Mouse (Mus musculus) monocyte, adult 2 months (primary cell): ENCODE results near the gene 1700037C18Rik.
A peak's percentile ranks its signal among the peaks of the same experiment; 100 is the strongest.

Experiments used
- DNase-seq, 2 experiments: peaks; one replicate each; pipeline ENCODE4 v3.0.0; 2022; ENCODE audit warnings: low spot score in 2 of 2, low read depth in 1 of 2

1700037C18Rik gene

DNA sequence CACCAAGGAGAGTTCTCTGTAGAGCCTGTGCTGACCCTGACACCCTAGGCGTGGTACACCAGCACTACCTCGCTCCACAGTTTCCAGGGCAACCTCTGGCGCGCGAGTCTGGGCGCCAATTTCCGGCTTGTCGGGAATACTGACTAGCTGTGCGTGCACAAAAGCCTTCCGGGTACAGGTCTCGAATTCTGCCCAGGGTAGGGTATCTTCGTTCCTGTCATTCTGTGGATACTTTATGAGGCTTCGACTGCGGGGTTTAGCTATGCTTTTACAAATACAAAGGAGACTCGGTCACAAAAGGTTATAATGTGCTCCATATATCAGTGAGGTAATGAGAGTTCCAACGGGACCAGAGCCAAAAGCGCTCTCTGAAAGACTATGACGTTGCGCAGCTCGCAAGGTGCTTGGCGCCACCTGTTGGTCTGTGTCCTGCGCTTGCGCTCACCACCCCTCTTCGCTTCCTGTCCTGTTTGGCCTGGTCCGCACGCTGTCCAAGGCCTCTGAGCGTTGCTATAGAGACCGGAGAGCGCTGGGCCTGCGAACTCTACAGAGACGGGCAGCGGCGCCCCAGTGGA lies at the start of gene 1700037C18Rik, which contains the start of gene Cluap1:
1700037C18Rik (minus strand) TSS at position 153 of the 575 bp plus-strand sequence.
Cluap1 (plus strand) TSS at position 265 of the 575 bp plus-strand sequence.
- DNase-seq = peak; percentile 70 to 81

DNA sequence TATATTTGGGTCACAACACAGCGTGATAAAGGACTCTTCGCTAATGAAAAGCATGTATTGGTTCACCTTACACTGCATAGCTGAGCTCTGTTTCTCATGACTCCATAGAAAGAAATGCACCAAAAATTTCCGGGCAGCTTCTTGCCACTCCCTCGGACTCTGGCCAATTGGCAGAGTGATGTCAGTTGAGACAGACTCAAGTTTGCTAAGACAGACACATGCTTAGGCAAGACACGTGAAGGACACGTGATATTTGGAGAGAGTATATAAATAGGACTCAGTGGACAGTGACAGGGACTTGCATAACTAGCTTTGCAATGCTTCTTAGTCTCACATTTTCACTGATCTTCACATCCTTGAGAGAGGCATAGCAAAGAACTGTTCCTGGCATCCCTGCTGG lies 47.9 kb upstream of the 1700037C18Rik start:
- DNase-seq = no peak

DNA sequence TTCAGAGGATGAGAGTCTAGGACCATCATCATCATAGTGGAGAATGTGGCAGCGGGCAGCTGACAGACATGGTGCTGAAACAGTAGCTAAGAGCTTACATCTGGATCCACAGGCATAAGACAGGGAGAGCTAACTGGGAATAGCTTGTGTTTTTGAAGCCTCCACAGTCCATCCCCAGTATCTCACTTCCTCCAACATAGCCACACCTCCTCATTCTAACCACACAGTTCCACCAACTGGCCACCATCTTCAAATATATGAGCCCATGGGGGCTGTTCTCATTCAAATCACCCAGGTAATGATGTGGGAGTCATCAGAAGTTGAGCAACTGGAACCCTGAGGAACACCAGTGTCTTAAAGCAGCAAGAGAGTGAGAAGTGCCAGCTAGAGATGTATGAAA lies 42.7 kb upstream of the 1700037C18Rik start:
- DNase-seq = no peak

DNA sequence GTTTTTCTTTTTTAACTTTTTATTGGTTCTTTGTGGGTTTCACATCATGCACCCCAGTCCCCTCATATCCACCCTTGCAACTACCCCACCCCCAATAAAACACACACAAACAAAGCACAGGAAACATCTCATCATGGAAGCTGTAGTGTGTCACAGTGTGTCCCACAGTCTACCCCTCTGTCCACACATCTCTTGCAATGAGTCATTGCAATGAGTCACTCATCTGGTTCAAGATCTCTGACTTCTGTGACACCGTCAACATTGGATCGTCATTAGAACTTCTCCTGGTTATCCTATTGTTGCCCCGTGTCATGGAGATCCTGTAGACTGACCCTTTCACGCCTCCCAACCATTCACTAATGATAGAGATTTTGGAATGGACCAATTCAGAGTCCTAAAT lies 26.2 kb upstream of the 1700037C18Rik start:
- DNase-seq = no peak

DNA sequence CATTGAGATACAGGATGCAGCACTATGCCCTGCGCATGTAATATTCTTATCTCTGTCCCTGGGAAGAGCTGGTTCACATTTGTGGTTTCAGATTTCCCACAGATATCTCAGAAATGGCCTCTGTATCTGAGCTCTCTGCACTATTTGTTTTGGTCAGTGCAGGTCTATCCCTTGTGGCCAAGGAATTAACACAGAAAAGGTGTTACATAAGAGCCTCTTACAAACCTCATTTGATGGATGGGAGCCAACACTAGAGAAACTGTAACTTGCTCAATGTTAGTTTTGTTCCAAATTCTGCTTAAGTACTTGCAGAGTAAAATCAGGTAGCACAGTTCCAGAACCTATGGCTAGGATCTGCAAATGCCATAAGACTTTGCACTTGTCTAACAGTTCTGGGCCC lies 25.6 kb upstream of the 1700037C18Rik start:
- DNase-seq = no peak

DNA sequence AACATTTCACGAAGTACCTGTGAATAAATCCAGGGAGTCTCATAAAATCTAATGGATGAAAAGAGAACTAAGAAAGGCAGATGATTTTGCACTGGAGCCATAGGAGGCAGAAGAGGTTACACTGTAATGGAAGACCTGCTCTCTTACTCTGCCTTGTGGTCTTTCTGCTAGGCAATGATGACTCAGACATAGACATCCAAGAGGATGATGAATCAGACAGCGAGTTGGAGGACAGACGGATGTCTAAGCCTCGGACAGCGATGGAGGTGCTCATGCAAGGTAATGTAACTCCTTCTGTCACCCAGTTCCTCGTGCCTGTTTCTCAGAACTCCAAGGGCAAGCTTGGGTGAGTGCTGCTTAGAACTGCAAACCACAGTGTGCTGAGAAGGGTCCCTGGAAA lies 25.0 kb upstream of the 1700037C18Rik start:
- no peak for DNase-seq

DNA sequence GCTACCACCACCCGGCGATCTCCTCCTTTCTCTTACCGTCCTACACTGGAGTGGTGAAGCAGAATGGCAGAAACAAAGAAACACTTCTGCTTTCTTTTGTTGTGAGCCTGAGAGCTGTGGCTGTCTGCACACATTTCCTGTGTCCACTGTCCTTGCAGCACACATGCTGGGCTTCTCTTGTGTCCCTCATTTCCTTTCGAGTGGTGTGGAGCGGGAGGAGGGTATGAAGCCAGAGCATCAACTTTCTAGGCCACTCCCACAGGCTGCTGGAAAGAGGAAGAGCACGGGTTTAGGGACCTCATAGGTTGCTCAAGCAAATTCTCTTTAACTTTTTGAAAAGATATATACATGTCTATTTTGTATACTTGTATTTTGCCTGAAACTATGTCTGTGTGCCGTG lies 20.7 kb upstream of the 1700037C18Rik start:
- peak; percentile 31 to 32 for DNase-seq

DNA sequence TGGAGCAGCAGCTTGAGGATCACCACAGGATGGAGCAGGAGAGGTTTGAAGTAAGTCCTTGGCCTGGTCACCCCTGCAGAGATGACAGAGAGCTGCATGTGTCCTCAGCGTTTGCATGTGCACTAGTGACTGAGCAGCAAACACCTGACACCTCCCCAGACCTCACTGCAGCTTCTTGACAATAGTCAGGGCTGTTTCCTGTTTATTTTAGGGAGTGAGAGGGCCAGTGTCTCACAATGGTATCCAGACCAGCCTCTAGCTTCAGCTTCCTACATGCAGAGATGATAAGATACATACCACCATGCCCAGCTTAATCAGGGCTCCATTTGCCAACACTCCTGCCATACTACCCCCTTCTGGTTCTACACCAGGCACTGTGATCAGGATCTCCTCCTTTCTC lies 20.1 kb upstream of the 1700037C18Rik start:
- DNase-seq = no peak

DNA sequence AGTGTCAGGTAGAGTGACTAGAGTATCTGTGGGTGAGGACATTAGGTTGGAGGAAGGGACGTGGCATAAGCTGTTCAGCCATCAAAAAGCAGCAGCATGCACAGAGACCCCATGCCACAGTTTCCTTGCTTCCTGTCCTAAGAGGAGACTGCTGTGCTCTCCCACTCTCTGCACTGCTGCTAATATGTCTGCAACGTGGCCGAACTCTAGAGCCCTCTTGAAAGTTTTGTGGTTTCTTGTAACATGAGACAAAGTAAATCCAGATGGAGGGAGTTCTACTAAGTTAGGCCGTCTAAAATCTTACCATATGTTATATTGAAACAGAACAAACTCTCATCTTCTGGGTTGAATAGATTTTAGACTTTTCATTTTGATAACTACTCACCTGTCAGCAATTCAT lies 15.5 kb upstream of the 1700037C18Rik start:
- DNase-seq = no peak

DNA sequence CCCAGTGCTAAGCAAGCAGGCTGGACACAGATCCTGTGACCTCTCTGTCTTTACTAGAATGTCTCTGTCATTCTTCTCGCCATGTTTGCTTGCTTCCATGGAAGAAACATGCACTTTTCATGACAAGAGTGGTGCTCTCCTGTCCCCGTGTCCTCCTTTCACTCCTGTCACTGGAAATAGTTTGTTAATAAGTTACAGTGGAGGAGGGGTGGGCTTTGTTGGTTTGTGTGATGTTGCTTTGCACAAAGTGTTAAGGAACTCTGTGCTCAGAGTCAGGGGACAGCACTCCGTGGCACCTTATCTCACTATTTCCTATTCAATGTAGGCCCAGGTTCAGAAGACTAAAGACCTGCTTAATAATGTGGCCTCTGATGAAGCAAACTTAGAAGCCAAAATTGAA lies 15.0 kb upstream of the 1700037C18Rik start:
- DNase-seq = no peak

DNA sequence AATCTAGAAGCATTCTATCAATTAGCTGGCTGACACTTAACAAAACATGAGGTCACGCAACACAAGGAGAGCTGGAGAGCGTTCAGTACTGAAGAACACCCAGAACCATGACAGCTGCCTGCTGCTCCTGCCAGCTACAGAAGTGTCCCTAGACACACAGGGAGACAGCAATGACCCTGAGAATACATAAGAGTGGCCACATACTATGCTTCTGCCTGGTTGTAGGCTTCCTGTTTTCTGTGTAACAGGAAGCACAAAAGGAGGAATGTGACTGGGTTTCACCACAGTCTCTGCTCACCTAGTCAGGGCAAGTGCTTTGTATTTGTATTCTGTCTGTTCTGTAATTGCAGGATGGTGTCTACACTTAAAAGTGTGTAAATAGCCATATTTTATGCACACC lies 12.3 kb upstream of the 1700037C18Rik start:
- DNase-seq = no peak

DNA sequence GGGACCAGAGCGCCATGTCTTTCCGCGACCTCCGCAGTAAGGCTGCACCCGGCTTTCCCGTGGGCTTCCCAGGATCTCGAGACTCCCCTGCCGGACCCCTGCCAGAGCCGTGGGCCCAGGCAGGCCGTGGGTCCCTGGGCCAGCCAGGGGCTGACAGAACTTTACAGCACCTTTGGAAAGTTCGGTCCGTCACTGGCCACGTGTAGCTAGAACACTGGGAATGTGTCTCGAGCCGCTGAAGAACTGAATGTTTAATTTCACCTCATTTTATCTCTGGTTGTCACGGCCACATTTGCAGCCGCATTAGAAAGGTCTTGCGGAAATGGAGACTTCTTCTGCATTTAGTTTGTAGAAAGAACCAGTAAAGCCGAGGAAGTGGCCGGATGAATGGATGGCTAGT lies 629 bp upstream of the 1700037C18Rik start:
- no peak for DNase-seq

DNA sequence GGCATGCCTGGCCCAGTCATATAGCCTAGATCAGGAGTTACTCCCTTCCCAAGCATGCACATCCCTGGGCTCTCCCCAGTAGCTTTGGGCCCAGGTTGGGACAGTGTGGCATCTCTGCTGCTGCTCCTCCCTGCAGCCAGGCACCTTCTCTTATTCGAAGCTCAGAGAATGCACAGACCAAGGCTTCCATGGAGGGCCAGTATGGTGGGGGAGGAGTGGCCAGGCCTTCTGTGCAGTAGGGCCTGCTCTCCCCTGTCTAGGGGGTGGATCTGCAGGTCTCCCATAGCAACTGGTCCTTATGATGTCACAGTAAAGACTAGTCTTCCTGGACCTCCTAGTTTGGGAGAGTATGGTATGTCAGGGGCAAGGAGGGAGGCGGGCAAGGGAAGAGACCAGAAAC lies 1.0 kb downstream of the 1700037C18Rik start:
- DNase-seq = no peak

DNA sequence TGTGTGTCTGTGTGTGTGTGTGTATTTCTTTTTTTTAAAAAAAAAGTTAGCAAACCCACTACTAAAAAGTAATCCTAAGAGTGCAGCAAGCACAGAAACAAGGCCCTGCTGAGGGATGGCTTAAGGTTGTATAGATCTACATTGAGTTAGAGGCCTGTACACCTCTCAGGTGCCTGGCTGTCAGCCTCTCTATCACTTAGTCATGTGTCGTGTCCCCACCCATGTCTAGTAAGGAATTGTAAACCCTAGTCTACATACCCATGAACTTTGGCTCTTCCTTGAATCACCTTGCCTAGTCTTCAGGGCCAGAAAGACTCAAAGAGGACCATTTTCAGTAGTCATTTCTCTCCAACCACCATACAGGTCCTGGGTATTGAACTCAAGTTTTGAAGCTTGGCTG lies 11.9 kb downstream of the 1700037C18Rik start:
- no peak for DNase-seq

DNA sequence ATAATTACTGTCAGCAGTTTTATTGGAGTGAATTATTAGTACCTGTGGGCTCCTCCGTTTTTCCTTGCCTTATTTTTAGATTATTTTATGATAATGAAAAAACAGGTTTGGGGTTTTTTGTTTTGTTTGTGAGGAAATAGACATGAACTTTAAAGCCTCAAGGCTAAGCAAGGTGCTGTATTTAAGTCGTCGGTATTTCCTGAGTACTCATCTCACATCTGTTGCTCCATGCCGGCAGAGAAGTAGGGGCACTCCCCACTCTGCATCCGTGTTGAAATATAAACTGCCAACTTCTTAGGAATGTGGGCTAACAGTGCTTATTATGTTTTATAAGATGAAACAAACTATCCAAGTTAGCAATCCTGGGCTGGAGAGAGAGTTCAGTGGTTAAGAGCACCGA lies 12.4 kb downstream of the 1700037C18Rik start:
- no peak for DNase-seq

DNA sequence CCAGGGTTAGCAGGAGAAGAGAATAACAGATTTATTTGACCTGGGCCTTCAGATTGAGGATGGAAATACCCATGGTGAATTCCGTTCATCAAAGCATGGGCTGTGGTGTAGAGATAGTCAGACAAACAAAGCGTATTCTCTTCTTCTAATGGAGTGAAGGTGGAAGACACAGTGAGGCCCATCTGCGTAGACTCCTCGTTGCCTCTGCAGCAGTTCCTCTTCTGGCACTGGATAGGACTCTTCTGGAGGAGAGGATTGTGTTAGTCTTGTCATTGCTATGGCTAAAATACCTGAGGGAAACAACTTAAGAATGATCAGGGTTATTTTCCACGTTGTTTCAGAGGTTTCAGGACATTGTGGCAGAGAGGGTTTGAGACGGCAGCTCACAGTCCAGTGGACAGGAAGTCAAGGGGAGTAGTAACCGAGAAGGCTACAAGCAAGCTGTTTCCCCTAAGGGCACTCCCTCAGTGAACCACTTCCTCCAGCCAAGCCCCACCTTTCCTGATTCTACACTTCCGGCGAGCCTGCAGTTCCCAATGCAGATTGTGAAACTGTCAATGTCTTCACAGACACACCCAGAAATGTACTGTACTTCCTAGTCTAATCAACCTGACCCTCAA lies 13.2 kb downstream of the 1700037C18Rik start:
- peak; percentile 57 to 59 for DNase-seq

DNA sequence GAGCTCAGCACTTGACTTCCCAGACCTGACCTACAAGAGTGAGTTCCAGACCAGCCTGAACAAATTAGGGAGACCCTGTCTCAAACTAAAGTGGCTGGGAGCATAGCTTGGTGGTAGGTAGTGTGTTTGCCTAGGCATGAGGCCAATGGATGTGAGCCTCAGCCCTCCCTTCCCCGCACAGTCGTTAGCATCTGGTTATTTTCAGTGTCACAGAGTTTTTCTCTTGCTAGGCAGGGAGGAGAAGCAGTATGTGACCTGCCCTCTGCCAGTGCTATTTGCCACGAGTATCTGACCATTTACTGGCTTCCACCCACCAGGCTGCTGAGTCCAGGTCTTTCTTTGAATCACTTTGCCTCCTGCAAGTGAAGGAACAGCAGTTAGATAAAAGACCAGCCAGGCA lies 14.8 kb downstream of the 1700037C18Rik start:
- DNase-seq = no peak

DNA sequence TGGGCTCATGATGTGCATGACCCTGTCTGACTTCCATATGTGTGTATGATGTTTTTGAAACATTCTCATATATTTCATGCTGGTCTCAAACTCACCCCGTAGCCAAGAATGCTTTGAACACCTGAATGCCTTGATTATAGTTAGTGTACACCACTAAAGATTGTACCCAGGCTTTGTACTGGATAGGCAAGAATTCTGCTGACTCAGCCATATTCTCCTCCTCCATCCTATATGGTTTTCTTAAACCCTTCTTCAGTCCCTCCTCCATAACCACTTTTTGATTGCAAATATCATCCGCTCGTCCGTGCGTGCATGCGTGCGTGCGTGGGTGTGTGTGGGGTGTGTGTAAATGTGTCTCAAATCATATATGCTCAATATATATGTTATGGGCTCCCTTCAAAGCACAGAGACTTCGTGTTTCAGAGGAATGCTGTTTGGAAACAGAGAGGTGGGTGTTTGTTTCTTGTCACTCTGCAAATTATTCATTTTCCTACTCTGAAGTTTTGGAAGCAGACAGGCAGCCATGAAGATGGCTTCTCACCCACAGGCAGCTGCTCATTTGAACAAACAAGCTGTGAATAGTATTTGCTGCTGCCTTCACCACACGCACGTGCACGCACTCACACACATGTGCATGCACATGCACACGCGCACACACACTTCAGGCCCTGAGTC lies 16.7 kb downstream of the 1700037C18Rik start:
- no peak for DNase-seq

DNA sequence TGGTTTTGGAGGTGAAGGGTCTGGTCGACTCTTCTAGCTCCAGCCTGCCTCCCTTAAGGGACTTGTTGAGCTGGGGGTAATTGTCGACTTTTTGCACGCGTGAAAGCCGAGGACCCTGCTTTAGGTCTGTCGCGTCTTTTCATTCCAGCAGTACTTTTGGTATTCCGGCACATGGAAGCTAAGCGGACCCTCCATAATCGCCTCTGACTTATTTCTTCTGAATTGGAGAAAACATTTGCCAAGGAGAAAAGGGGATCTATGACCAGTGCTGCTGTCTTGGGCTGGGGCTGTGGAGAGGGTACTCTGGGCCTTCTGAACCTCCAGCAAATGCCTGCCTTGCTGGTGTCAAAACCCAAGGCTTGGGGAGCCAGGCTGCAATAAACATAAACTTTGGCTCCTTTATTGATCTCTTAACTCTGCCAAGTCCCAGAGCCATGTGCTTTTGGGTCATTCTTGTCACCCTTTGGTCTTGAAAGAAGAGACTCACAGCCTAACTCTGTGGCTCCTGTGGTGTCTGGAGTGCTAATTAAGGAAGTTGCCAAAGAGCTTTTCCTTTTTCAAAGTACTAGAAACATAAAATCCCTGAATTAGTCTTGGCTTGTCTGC lies 23.3 kb downstream of the 1700037C18Rik start:
- DNase-seq = no peak

DNA sequence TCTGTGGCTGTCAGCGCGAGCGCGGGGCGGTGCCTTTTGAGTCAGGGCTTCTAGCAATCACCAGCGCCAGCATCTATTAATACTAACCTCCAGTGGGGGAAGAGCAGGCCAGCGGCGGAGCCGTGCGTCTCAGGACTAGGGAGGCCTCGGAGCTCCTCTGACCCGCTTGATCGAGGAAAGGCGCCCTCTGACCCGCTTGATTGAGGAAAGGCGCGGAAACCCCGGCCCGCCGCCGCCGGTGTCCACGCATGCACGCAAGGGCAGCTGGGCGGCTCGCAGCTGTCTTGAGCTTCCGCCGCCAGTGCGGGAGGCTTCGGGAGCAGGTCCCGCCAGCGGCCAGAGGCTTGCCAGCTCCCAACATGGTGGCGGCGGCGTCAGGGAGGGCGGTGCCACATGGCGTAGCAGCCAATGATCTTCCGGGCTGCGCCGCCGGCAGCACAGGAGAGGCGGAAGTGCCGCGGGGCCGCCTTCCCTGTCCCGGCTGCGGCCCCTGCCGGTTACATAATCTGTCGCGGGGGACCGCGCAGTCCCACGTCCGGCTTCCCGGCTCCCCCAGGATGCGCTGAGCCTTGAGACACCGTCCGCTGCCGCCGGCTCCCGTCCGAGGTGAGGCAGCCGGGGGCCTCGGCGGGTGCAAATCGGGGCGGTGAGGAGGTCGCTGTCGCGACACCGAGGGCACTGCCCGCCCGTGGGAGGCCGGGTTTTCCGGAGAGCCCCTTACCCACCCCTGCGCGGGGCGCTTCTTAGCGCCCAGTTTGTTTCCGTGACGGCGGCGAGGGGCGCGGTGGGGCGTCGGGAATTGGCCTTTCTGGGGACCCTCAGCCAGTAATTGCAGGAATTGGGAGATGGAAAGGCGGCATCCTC lies 24.1 kb downstream of the 1700037C18Rik start, which contains the start of the genes Zfp597 and Gm20695:
Zfp597 (minus strand) TSS at position 361 of the 864 bp plus-strand sequence.
Gm20695 (plus strand) TSS at position 448 of the 864 bp plus-strand sequence.
- peak; percentile 73 to 85 for DNase-seq

DNA sequence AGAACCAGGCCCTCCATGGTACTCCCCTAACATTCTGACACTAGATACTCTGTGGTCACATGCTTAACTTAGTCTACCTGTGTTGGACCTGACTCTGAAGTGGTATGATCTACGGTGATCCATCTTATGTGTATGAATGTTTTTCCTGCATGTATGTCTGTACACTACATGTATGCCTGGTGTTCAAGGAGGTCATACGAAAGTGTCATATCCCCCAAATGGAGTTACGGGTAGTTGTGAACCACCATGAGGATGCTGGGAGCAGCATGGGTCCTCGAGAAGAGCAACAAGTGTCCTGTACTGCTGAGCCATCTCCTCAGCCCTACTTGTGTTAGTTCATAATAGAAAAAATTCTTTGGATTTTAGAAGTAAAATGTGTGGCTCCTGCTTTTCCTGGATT lies 32.1 kb downstream of the 1700037C18Rik start:
- DNase-seq = no peak
